Mouse (Mus musculus) cerebellum, adult 9-11 months (tissue): Measurements from ENCODE around the gene Ccdc89.

Experiments used
- DNase-seq: peaks from one replicate; pipeline ENCODE4 v3.0.0; 2022

Gene Ccdc89

GRCm38 (mm10) chr7:90475793-90476312 is 49.5 kb downstream of the Ccdc89 start, which contains the start of gene Tmem126b:
Tmem126b (minus strand) TSS chr7:90476001.
- DNase-seq = peak; percentile 100

GRCm38 (mm10) chr7:90476313-90477245 is 50.2 kb downstream of the Ccdc89 start, which contains the start of gene Dlg2:
Dlg2 (plus strand) TSS chr7:90476672.
- peak; percentile 57 for DNase-seq
